Mouse (Mus musculus) testis, adult 10 weeks (tissue): ENCODE results near the gene Ada. TPM values are rescaled to one million over a fixed set of nuclear protein-coding genes. Genes with fewer than 3 reads are reported as not detected.

Source experiments
- polyA plus RNA-seq: library from polyadenylated mRNA; stranded (reverse); fragments of 350-450 nt; fragmentation: Illumina TruSeq; extraction: RNeasy Lipid Tissue Mini Kit (QIAGEN cat#74804); gene quantifications from one replicate; pipeline ENCODE4 v1.2.3, GENCODE M21; 2014; ENCODE audit warnings: low read depth, low replicate concordance

Gene Ada
- polyA plus RNA-seq, result 0.71 TPM

GRCm38 (mm10) chr2:163749647-163750611 is at the start of gene Ada:
Gene Ada (minus strand): TSS chr2:163750239.

Other genes starting within 250 kb of the Ada start
- 0.07 TPM for gene Hnf4a, start 243.4 kb downstream of the Ada start, polyA plus RNA-seq
- gene Ttpal, start 147.9 kb downstream of the Ada start, polyA plus RNA-seq, result 6.1 TPM
- gene Serinc3, start 105.1 kb downstream of the Ada start, polyA plus RNA-seq, result 385 TPM
- gene Pkig, start 91.9 kb downstream of the Ada start, polyA plus RNA-seq, result 72.4 TPM
- 0.43 TPM for gene Ccn5, start 70.6 kb upstream of the Ada start, polyA plus RNA-seq
- not detected for gene Kcnk15, start 103.4 kb upstream of the Ada start, polyA plus RNA-seq
- gene Rims4, start 168.4 kb upstream of the Ada start, polyA plus RNA-seq, result 0.45 TPM
- gene Ywhab, start 244.7 kb upstream of the Ada start, polyA plus RNA-seq, result 68.3 TPM